Mouse (Mus musculus) kidney, postnatal 4 days (tissue): ENCODE results near the gene Tcfl5.
A peak's percentile ranks its signal among the peaks of the same experiment; 100 is the strongest.

Experiments used
- DNase-seq, 2 experiments: peaks; one replicate each; pipeline ENCODE4 v3.0.0; 2021; ENCODE audit warnings: mixed read lengths in 2 of 2

Tcfl5 gene

GRCm38 (mm10) chr2:180598157-180598705, 44.3 kb downstream of the Tcfl5 start:
- peak; percentile 21 to 40 for DNase-seq

- no peak for DNase-seq
These were observed 45.0 kb downstream of the Tcfl5 start, which contains the start of gene Col9a3 for GRCm38 (mm10) chr2:180597490-180597889. Gene Col9a3, plus strand, starts transcription at chr2:180597790.

GRCm38 (mm10) chr2:180589123-180589831, 53.2 kb downstream of the Tcfl5 start, which contains the start of gene Ogfr:
Gene Ogfr, plus strand, starts transcription at chr2:180589245.
- peak; percentile 88 to 93 for DNase-seq

- no peak for DNase-seq
These were observed 53.8 kb downstream of the Tcfl5 start for GRCm38 (mm10) chr2:180588736-180589122.

GRCm38 (mm10) chr2:180583154-180583507, 59.4 kb downstream of the Tcfl5 start:
- no peak for DNase-seq

GRCm38 (mm10) chr2:180582481-180583153, 59.9 kb downstream of the Tcfl5 start:
- peak; percentile 98 to 99 for DNase-seq

- no peak for DNase-seq
These were observed 61.5 kb downstream of the Tcfl5 start, which contains the start of gene Mrgbp for GRCm38 (mm10) chr2:180581002-180581401. Gene Mrgbp, plus strand, starts transcription at chr2:180581304.

GRCm38 (mm10) chr2:180578686-180579085, 63.8 kb downstream of the Tcfl5 start:
- peak; percentile 85 to 86 for DNase-seq

GRCm38 (mm10) chr2:180576482-180576881, 66.0 kb downstream of the Tcfl5 start:
- DNase-seq = no peak
